Mouse (Mus musculus) liver, embryonic 15.5 days (tissue): Measurements from ENCODE around the gene Prss29. TPM values are rescaled to one million over a fixed set of nuclear protein-coding genes. Genes with fewer than 3 reads are reported as not detected.

Experiments
- ATAC-seq: fragments of 200-750 bp; cut with Nextera tagmentation; 2 replicates; pipeline ENCODE4 v1.8.0; 2017; ENCODE audit warnings: moderate number of reproducible peaks, mild to moderate bottlenecking, moderate library complexity; ENCODE audit not compliant: insufficient read depth
- H3K27ac ChIP-seq: fragments of 300-500 bp; sonication (generic); replicated peaks from 2 replicates; pipeline ENCODE4 v1.5.1; 2015; ENCODE audit warnings: mild to moderate bottlenecking, inconsistent platforms
- H3K27me3 ChIP-seq: fragments of 300-500 bp; sonication (generic); 2 replicates; pipeline ENCODE4 v1.6.1; 2015; ENCODE audit warnings: mild to moderate bottlenecking, inconsistent platforms
- H3K36me3 ChIP-seq: fragments of 300-500 bp; sonication (generic); replicated peaks from 2 replicates; pipeline ENCODE4 v1.6.1; 2015; ENCODE audit warnings: moderate library complexity, mild to moderate bottlenecking, inconsistent platforms
- H3K4me1 ChIP-seq: fragments of 300-500 bp; sonication (generic); replicated peaks from 2 replicates; pipeline ENCODE4 v1.6.1; 2015; ENCODE audit warnings: inconsistent platforms
- H3K4me2 ChIP-seq: fragments of 300-500 bp; sonication (generic); 2 replicates; pipeline ENCODE4 v1.6.1; 2015; ENCODE audit warnings: moderate library complexity, mild to moderate bottlenecking, inconsistent platforms
- H3K4me3 ChIP-seq: fragments of 300-500 bp; sonication (generic); replicated peaks from 2 replicates; pipeline ENCODE4 v1.5.1; 2015; ENCODE audit warnings: mild to moderate bottlenecking, inconsistent platforms
- H3K9ac ChIP-seq: fragments of 300-500 bp; sonication (generic); 2 replicates; pipeline ENCODE4 v1.6.1; 2015; ENCODE audit warnings: moderate library complexity, mild to moderate bottlenecking, inconsistent platforms
- H3K9me3 ChIP-seq: fragments of 300-500 bp; sonication (generic); replicated peaks from 2 replicates; pipeline ENCODE4 v1.6.1; 2016; ENCODE audit warnings: inconsistent platforms
- WGBS: fragments of 180-500 bp; shearing (Covaris S2); methylation state at CpG from one replicate; pipeline ENCODE4 v1.1.7; 2015; ENCODE audit warnings: mixed read lengths; ENCODE audit not compliant: insufficient replicate concordance; 5-methylcytosine and 5-hydroxymethylcytosine counted together
- polyA plus RNA-seq: library from polyadenylated mRNA; unstranded; fragments of >200 nt; fragmentation: Nextera tagmentation; extraction: Ambion mirVana; gene quantifications from 2 replicates; pipeline ENCODE4 v1.2.1, GENCODE M21; 2015

Gene Prss29
- polyA plus RNA-seq, 1 experiment from 2014 or later: not detected

DNA sequence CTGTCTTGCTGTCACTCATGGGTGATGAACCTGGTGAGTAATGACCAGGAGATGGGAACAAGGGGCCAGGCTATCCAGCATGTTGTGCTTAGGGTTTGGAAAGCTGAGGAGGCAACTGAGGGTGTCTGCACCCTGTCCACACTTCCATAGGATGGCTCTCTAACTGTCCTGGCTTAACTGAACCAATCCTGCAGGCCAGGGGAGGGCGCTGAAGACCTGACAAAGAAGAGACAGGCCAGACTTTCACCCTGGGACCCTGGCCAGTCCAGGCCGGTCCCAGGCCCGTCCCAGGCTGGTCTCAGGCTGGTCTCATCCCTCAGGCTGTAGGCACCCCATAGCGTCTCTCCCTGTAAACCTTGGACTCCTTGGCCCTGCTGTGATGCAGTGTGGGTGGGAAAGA, 28.0 kb upstream of the Prss29 start:
- H3K4me3 ChIP-seq: no peak overlapping the region
- H3K36me3 ChIP-seq: no peaks in the 10 kb centered on the region
- no peak overlapping the region for H3K4me2 ChIP-seq
- H3K4me1 ChIP-seq: no peaks in the 10 kb centered on the region
- WGBS: 19% methylated on average over 4 of the region's 4 CpGs
- no peak for ATAC-seq
- H3K9ac ChIP-seq: no peak overlapping the region
- H3K27me3 ChIP-seq: peaks cover 14% of the 10 kb centered on the region; the same call in 1 of the 2 replicates
- no peak overlapping the region for H3K27ac ChIP-seq
- no peaks in the 10 kb centered on the region for H3K9me3 ChIP-seq

DNA sequence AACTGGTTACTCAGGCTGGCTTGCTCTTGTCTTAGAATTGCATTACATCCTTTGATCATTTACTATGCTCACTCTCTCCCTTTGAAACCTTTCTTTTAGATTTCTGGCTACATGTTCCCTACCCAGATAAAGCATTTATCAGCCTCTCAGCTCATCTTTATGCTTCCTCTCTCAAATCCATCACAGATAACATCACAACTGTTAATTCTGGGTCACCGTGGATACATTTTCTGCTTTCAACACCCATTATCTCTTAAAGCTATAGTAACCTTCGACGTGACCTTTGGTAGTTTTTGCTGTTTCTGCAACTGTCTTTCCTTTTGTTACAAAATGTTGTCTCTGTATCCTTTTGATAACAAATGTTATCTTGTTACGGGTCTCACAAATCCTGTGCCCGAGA, 25.0 kb upstream of the Prss29 start:
- Histone ChIP-seq H3K36me3 (no peaks in the 10 kb centered on the region), H3K27me3 (peaks cover 22% of the 10 kb centered on the region; the same call in 1 of the 2 replicates), H3K4me1 (no peaks in the 10 kb centered on the region), H3K9ac (no peak overlapping the region), H3K4me3 (no peak overlapping the region), H3K27ac (no peak overlapping the region), H3K9me3 (no peaks in the 10 kb centered on the region), H3K4me2 (no peak overlapping the region)
- WGBS: 13% methylated on average over 5 of the region's 5 CpGs
- ATAC-seq: no peak

DNA sequence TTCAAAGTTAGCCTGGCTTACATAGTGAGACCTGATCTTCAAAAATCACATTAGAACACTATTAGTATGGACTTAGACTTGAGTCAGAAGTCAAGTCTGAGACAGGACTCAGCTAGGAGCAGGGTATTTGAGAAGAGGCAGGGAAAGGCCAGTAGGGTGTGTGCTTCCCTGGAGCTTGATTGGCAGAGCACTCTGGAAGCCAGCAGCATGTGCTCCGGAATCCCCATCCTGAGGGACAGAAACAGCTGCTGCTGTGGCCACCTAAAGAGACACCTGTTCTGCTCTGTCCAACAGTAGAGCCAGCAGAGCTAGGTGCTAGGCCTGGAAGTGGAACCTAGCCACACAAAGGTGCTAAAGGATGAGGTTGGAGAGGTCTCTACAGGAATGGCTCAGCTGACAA, 24.3 kb upstream of the Prss29 start:
- Histone ChIP-seq H3K27me3 (peaks cover 25% of the 10 kb centered on the region; the same call in 1 of the 2 replicates), H3K9me3 (no peaks in the 10 kb centered on the region), H3K4me3 (no peak overlapping the region), H3K4me1 (no peaks in the 10 kb centered on the region), H3K27ac (no peak overlapping the region), H3K36me3 (no peaks in the 10 kb centered on the region), H3K4me2 (no peak overlapping the region), H3K9ac (no peak overlapping the region)
- no peak for ATAC-seq
- 61% methylated on average over 1 of the region's 1 CpGs for WGBS

DNA sequence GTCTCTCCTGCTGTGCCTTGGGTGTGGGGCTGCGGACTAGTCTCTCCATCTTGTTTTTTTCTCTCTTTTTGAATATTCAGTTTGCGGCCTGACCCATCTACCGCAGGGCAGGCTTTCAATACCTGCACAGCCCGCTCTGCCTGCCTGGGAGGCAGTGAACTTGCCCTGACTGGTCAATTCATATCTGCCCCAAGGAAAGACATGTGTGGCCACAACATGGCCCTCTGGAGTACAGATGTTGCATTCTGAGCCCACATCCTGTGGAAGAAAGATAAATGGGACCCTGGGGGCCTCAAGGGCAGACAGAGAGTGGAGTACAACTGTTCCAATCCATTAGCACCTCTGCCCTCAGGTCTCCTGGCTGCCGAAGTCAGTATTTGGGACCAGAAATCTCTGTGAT, 20.4 kb upstream of the Prss29 start, which contains the start of gene Prss34:
Prss34 (plus strand) TSS at position 301 of the 400 bp plus-strand sequence.
- Histone ChIP-seq H3K4me2 (no peak within 1 kb of the TSS), H3K27ac (no peak within 1 kb of the TSS), H3K27me3 (peaks cover 17% of the 10 kb centered on the region; the same call in 1 of the 2 replicates), H3K9ac (no peak within 1 kb of the TSS), H3K4me3 (no peak within 1 kb of the TSS), H3K4me1 (no peaks in the 10 kb centered on the region), H3K36me3 (no peaks in the 10 kb centered on the region), H3K9me3 (no peaks in the 10 kb centered on the region)
- ATAC-seq: no peak
- 59% methylated on average over 5 of the region's 5 CpGs for WGBS

DNA sequence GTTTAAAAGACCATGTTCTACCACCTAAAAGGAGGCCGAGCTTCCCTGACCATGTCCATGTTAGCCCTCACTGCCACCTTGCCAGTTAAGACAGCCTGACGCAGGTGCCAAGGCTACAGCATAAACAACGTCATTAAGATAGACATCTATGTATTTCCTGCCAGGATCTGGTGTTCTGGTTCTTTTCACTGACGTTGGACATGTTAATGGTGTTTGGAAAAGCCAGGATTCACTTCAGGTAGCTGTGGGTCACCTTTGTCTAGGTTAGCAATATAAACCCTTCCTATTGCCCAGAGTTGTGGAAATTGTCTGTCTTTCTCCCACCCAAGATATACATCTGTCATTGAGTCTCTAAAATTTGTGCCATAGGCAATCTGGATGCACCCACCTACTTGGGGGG, 10.1 kb upstream of the Prss29 start, which contains the start of gene Prss28:
Prss28 (plus strand) TSS at position 301 of the 400 bp plus-strand sequence.
- peaks cover 4% of the 10 kb centered on the region; the same call in 1 of the 2 replicates for H3K27me3 ChIP-seq

DNA sequence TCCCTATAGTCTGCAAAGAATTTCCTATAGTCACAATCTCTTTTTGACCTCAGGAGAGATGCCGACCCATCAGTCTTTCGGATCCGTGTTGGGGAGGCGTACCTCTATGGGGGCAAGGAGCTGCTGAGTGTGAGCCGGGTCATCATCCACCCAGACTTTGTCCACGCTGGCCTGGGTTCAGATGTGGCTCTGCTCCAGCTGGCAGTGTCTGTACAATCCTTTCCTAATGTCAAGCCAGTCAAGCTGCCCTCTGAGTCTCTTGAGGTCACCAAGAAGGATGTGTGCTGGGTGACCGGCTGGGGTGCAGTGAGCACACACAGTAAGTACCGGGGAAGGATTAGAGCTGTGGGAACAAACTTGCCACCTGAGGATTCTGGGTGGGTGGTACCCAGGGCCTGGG, 2.4 kb downstream of the Prss29 start:
- ATAC-seq: no peak
- 0 out of 2 replicates have a peak, but pooled peaks cover 3% of the 10 kb centered on the region for H3K27me3 ChIP-seq
- no peaks in the 10 kb centered on the region for H3K36me3 ChIP-seq

More for the DNA sequence above, 10.1 kb upstream of the Prss29 start, which contains the start of gene Prss28:
- no peak within 1 kb of the TSS for H3K9ac ChIP-seq
- no peak within 1 kb of the TSS for H3K27ac ChIP-seq
- H3K36me3 ChIP-seq: no peaks in the 10 kb centered on the region
- no peaks in the 10 kb centered on the region for H3K9me3 ChIP-seq
- no peaks in the 10 kb centered on the region for H3K4me1 ChIP-seq
- no peak for ATAC-seq
- H3K4me2 ChIP-seq: no peak within 1 kb of the TSS
- WGBS: 46% methylated on average over 4 of the region's 4 CpGs
- H3K4me3 ChIP-seq: no peak within 1 kb of the TSS

DNA sequence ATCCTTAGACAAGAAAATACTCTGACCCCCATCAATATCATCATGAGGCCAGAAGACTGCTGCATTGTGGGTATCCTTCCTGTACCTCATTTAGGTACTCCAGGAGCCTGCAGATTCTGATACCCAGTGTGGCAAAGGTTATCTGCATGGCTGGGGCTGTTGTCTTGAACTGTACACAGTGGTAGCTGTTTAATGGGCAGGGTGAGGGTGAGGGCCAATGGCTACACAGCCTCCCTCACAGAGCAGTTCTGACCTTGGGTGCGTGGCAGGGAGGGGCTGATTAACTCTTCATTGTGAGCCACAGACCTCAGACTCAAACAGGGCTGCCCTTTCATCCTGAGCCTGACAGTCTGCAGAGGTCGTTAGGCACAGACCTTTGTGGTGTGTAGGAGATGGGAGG, 4.5 kb downstream of the Prss29 start:
- Histone ChIP-seq H3K4me2 (no peak overlapping the region), H3K4me1 (no peaks in the 10 kb centered on the region), H3K9ac (no peak overlapping the region), H3K36me3 (no peaks in the 10 kb centered on the region), H3K9me3 (no peaks in the 10 kb centered on the region), H3K4me3 (no peak overlapping the region), H3K27ac (no peak overlapping the region), H3K27me3 (0 out of 2 replicates have a peak, but pooled peaks cover 3% of the 10 kb centered on the region)
- 19% methylated on average over 2 of the region's 2 CpGs for WGBS
- peak; percentile 44; the same call in 1 of the 2 replicates for ATAC-seq

More for the DNA sequence above, 2.4 kb downstream of the Prss29 start:
- no peak overlapping the region for H3K27ac ChIP-seq
- WGBS: 73% methylated on average over 8 of the region's 8 CpGs
- H3K4me1 ChIP-seq: no peaks in the 10 kb centered on the region
- H3K9me3 ChIP-seq: no peaks in the 10 kb centered on the region
- no peak overlapping the region for H3K4me2 ChIP-seq
- no peak overlapping the region for H3K9ac ChIP-seq
- H3K4me3 ChIP-seq: no peak overlapping the region

DNA sequence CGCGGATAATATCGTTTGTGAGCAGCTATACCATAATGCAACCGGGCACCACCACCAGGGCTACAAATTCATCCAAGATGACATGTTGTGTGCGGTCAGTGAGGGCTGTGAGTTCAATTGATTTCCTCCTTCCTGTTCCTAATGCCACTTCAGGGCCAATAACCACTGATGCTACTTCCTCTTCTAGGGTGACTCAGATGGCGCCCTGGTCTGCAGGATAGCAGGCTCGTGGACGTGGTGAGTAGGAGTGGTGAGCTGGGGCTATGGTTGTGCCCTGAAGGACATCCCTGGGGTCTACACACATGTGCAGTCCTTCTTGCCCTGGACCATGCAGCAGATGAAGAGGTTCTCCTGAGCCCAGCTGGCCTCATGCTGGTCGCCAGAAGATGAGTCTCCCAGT, 13.9 kb downstream of the Prss29 start:
- H3K4me3 ChIP-seq: no peak overlapping the region
- no peak overlapping the region for H3K4me2 ChIP-seq
- peaks cover 26% of the 10 kb centered on the region for H3K27me3 ChIP-seq
- H3K4me1 ChIP-seq: no peaks in the 10 kb centered on the region
- WGBS: 13% methylated on average over 9 of the region's 9 CpGs
- H3K27ac ChIP-seq: no peak overlapping the region
- no peak for ATAC-seq
- H3K9ac ChIP-seq: no peak overlapping the region
- H3K9me3 ChIP-seq: no peaks in the 10 kb centered on the region
- no peaks in the 10 kb centered on the region for H3K36me3 ChIP-seq

DNA sequence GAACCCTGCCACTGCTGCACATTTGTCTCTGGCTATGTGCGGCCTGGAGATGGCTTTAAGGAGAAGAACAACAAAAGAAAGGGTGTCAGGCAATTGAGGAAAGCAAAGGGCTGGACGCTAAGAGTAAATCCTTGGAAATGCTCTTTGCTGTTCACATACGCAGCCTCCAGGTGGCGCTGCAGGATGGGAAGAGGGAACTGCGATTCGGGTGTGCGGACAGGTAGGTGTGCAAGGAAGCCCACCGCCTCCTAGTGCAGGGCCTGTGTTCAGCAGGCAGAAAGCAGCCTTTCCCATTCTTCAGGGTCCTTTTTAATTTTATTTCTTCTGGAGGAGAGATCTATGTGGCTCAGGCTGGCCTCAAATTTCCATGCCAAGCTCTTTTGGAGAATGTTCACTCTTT, 15.5 kb downstream of the Prss29 start:
- Histone ChIP-seq H3K36me3 (no peaks in the 10 kb centered on the region), H3K4me2 (no peak overlapping the region), H3K9ac (no peak overlapping the region), H3K27ac (no peak overlapping the region), H3K4me3 (no peak overlapping the region), H3K9me3 (no peaks in the 10 kb centered on the region), H3K4me1 (no peaks in the 10 kb centered on the region), H3K27me3 (peaks cover 26% of the 10 kb centered on the region)
- WGBS: 3% methylated on average over 8 of the region's 8 CpGs
- no peak for ATAC-seq

DNA sequence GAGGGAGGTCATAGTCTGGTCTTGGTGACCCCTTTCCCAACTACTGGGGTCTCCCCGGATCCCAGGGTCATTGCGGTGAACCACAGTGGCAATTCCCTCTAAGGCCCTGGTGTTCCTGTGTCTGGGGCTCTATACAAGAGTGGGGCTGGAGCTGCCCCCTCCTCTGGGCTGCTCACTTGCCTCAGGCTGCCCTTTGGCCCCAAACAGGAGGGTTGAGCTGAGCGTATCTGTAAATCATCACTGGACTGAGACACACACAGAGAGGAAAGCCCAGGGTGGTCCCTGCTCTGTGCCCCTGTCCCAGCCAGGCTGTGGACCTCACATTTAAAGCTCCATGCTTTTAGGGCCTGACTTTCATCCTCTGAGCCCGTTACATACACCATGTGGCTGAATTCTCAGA, 19.8 kb downstream of the Prss29 start:
- peaks cover 14% of the 10 kb centered on the region; the same call in 1 of the 2 replicates for H3K27me3 ChIP-seq
- no peaks in the 10 kb centered on the region for H3K36me3 ChIP-seq
- no peak overlapping the region for H3K9ac ChIP-seq
- peak; percentile 46 for ATAC-seq
- 64% methylated on average over 4 of the region's 4 CpGs for WGBS
- no peak overlapping the region for H3K4me2 ChIP-seq
- no peaks in the 10 kb centered on the region for H3K9me3 ChIP-seq
- H3K4me1 ChIP-seq: peaks cover 9% of the 10 kb centered on the region; the same call in 1 of the 2 replicates
- no peak overlapping the region for H3K4me3 ChIP-seq
- peak overlapping the region; percentile 65 for H3K27ac ChIP-seq

DNA sequence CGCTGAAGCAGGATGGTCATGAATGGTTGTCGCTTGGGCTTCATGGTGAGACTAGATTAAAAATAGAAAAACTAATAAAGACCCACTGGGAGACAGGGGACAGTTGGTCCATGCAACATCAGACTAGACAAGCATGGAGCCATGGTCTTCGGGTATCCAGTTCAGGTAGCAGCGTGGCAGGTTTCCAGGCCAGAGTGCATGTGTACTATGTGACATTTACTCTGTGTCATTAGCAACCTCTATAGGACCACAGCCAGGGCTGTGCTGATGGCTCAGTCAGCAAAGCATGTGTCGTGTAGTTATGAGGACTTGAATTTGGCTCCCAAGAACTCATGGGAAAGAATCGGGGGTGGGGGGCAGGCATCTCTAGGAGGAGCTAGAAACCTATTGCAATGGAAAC, 21.5 kb downstream of the Prss29 start:
- 70% methylated on average over 6 of the region's 6 CpGs for WGBS
- H3K4me3 ChIP-seq: no peak overlapping the region
- H3K27ac ChIP-seq: peak overlapping the region; percentile 24; the same call in 1 of the 2 replicates
- H3K36me3 ChIP-seq: no peaks in the 10 kb centered on the region
- H3K4me2 ChIP-seq: no peak overlapping the region
- no peak overlapping the region for H3K9ac ChIP-seq
- 0 out of 2 replicates have a peak, but pooled peaks cover under 1% of the 10 kb centered on the region for H3K27me3 ChIP-seq
- H3K4me1 ChIP-seq: peaks cover 9% of the 10 kb centered on the region; the same call in 1 of the 2 replicates
- H3K9me3 ChIP-seq: no peaks in the 10 kb centered on the region
- ATAC-seq: no peak

DNA sequence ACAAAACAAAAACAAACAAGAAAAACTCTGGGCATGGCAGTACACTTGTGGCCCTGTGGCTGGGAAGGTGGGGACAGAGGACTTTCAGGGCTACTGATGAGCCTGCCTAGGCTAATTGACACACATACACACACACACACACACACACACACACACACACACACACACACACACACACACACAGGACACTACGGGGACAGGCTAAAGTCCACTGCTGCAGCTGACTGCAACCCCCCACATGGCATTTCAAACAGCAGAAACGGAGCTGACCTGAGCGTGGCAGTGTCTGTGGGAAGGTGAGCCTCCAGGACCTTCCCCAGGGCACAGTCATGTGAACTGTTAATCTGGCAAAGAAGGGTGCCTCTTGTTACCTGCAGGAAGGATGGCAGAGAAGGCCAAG, 23.0 kb downstream of the Prss29 start:
- H3K9me3 ChIP-seq: no peaks in the 10 kb centered on the region
- H3K27me3 ChIP-seq: no peaks in the 10 kb centered on the region
- H3K27ac ChIP-seq: peak overlapping the region; percentile 76
- no peak overlapping the region for H3K9ac ChIP-seq
- H3K4me3 ChIP-seq: no peak overlapping the region
- 42% methylated on average over 3 of the region's 3 CpGs for WGBS
- H3K4me2 ChIP-seq: no peak overlapping the region; the same call in 1 of the 2 replicates
- ATAC-seq: peak; percentile 65
- H3K4me1 ChIP-seq: peaks cover 9% of the 10 kb centered on the region; the same call in 1 of the 2 replicates
- H3K36me3 ChIP-seq: no peaks in the 10 kb centered on the region
